Mouse (Mus musculus): ENCODE measurements at regions not wholly inside any gene's neighbourhood (a gene's known extent, or its start where the extent isn't known, plus 50 kb on each side); places are given as distances from the start of the nearest gene placed in this dataset.

- ATAC-seq (replicated peaks; ENCODE audit: poor library complexity, severe bottlenecking), result peak; percentile 83
Measured at GRCm38 (mm10) chr16:95893534-95894290, 97.0 kb downstream of the Psmg1 start.

- no peak for ATAC-seq (replicated peaks; ENCODE audit: poor library complexity, severe bottlenecking)
Measured at GRCm38 (mm10) chr16:95892356-95892755, 98.4 kb downstream of the Psmg1 start.

GRCm38 (mm10) chr16:95886131-95886530, 104.6 kb downstream of the Psmg1 start:
- ATAC-seq (replicated peaks; ENCODE audit: poor library complexity, severe bottlenecking), result peak; percentile 35

- ATAC-seq (replicated peaks; ENCODE audit: poor library complexity, severe bottlenecking), result no peak
Measured at GRCm38 (mm10) chr16:95873297-95873696, 117.5 kb downstream of the Psmg1 start.

GRCm38 (mm10) chr16:95872436-95872835, 118.3 kb downstream of the Psmg1 start:
- no peak for ATAC-seq (replicated peaks; ENCODE audit: poor library complexity, severe bottlenecking)

- ATAC-seq (replicated peaks; ENCODE audit: poor library complexity, severe bottlenecking), result no peak
Measured at GRCm38 (mm10) chr16:95870291-95870690, 120.5 kb downstream of the Psmg1 start.

- ATAC-seq (replicated peaks; ENCODE audit: poor library complexity, severe bottlenecking), result no peak
Measured at GRCm38 (mm10) chr16:95869501-95869900, 121.3 kb downstream of the Psmg1 start.

GRCm38 (mm10) chr16:95868896-95869295, 121.9 kb downstream of the Psmg1 start:
- no peak for ATAC-seq (replicated peaks; ENCODE audit: poor library complexity, severe bottlenecking)

- ATAC-seq (replicated peaks; ENCODE audit: poor library complexity, severe bottlenecking), result no peak
Measured at GRCm38 (mm10) chr16:95867516-95867915, 123.2 kb downstream of the Psmg1 start.

- ATAC-seq (replicated peaks; ENCODE audit: poor library complexity, severe bottlenecking), result no peak
Measured at GRCm38 (mm10) chr16:95866866-95867420, 123.8 kb downstream of the Psmg1 start.

GRCm38 (mm10) chr16:95865603-95866002, 125.2 kb downstream of the Psmg1 start:
- no peak for ATAC-seq (replicated peaks; ENCODE audit: poor library complexity, severe bottlenecking)

GRCm38 (mm10) chr16:95864646-95865045, 126.1 kb downstream of the Psmg1 start:
- no peak for ATAC-seq (replicated peaks; ENCODE audit: poor library complexity, severe bottlenecking)

- no peak for ATAC-seq (replicated peaks; ENCODE audit: poor library complexity, severe bottlenecking)
Measured at GRCm38 (mm10) chr16:95864106-95864505, 126.7 kb downstream of the Psmg1 start.

- ATAC-seq (replicated peaks; ENCODE audit: poor library complexity, severe bottlenecking), result no peak
Measured at GRCm38 (mm10) chr16:95863565-95863964, 127.2 kb downstream of the Psmg1 start.

GRCm38 (mm10) chr16:95862621-95863020, 128.1 kb downstream of the Psmg1 start:
- peak; percentile 45 for ATAC-seq (replicated peaks; ENCODE audit: poor library complexity, severe bottlenecking)

GRCm38 (mm10) chr16:95861231-95861690, 129.5 kb downstream of the Psmg1 start:
- ATAC-seq (replicated peaks; ENCODE audit: poor library complexity, severe bottlenecking), result peak; percentile 50

GRCm38 (mm10) chr16:95860810-95861209, 129.9 kb downstream of the Psmg1 start:
- peak; percentile 61 for ATAC-seq (replicated peaks; ENCODE audit: poor library complexity, severe bottlenecking)

GRCm38 (mm10) chr16:95860111-95860510, 130.6 kb downstream of the Psmg1 start:
- ATAC-seq (replicated peaks; ENCODE audit: poor library complexity, severe bottlenecking), result no peak

- ATAC-seq (replicated peaks; ENCODE audit: poor library complexity, severe bottlenecking), result no peak
Measured at GRCm38 (mm10) chr16:95857403-95857802, 133.4 kb downstream of the Psmg1 start.

GRCm38 (mm10) chr16:95855230-95855629, 135.5 kb downstream of the Psmg1 start:
- ATAC-seq (replicated peaks; ENCODE audit: poor library complexity, severe bottlenecking), result no peak

GRCm38 (mm10) chr16:95851907-95852306, 138.9 kb downstream of the Psmg1 start:
- no peak for ATAC-seq (replicated peaks; ENCODE audit: poor library complexity, severe bottlenecking)

GRCm38 (mm10) chr16:95848555-95849082, 142.1 kb downstream of the Psmg1 start:
- ATAC-seq (replicated peaks; ENCODE audit: poor library complexity, severe bottlenecking), result no peak

All from granulocyte monocyte progenitor cell, adult 5-6 weeks (primary cell).